Mouse (Mus musculus) heart, postnatal 0 days (tissue): ENCODE results near the gene Gm49711.

Experiments used
- CTCF ChIP-seq: IDR thresholded peaks from 2 replicates; pipeline ENCODE4 v1.5.1; 2016; ENCODE audit warnings: antibody characterized with exemption, control low read depth, low read depth
- EP300 ChIP-seq: IDR thresholded peaks from 2 replicates; pipeline ENCODE4 v1.6.1; 2016; ENCODE audit warnings: antibody characterized with exemption, low read depth

- TF ChIP-seq EP300 (no peak), CTCF (no peak)
Observed at GRCm38 (mm10) chr16:92148367-92148728, 90.2 kb downstream of the Gm49711 start.
